Mouse (Mus musculus): ENCODE results near the gene Tti1. TPM values are rescaled to one million over a fixed set of nuclear protein-coding genes. Genes with fewer than 3 reads are reported as not detected.
"Not testable (repeated sequence)": the region's sequence is repeated elsewhere in the genome, so short reads cannot be mapped to it uniquely, and the experiment has no call there.

Tti1 gene
- polyA plus RNA-seq, 1 experiment from 2014 or later, result 8.1 TPM

DNA sequence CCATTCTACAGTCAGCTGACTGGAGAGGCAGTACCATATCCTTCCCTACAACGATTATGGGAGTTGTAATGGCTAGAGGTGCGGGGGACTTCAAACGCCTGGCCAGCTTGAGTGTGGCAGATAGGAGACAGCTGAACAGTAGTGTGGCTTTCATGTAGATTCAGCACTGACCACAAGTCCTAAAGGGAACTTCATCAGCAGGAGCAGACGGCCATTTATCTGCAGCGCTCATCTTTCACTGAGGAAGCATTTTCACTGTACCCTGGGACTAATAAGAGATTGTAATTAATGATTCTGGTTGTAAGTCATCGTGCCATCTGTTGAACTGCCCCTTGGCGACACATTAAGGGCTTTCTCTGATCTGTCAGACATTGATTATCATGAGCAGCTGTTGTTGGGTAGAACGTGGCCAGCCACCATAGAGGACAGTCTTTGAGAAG lies 31.5 kb upstream of the Tti1 start:
- Histone ChIP-seq H3K4me1 (ENCODE audit: insufficient read depth, low read depth, low read length) (no peaks in the 10 kb centered on the region), H3K9me3 (ENCODE audit: low read length) (no peaks in the 10 kb centered on the region), H3K27me3 (replicated peaks; ENCODE audit: insufficient read depth, low read length) (no peaks in the 10 kb centered on the region), H3K27ac (ENCODE audit: low read length) (no peak overlapping the region), H3K36me3 (ENCODE audit: insufficient read depth, low read length) (peaks cover 7% of the 10 kb centered on the region), H3K4me3 (ENCODE audit: low read depth, low read length) (no peak overlapping the region), H3K4me2 (replicated peaks; ENCODE audit: low read depth, low read length) (no peak overlapping the region), H3K9ac (replicated peaks; ENCODE audit: low read depth) (no peak overlapping the region)
- 59% methylated on average over 8 of the region's 8 CpGs for WGBS
- TF ChIP-seq EP300 (IDR thresholded peaks at IDR 0.05) (no peak), CTCF (IDR thresholded peaks at IDR 0.05) (no peak)
- no peak for ATAC-seq
- no peak for DNase-seq (ENCODE audit: low spot score)

DNA sequence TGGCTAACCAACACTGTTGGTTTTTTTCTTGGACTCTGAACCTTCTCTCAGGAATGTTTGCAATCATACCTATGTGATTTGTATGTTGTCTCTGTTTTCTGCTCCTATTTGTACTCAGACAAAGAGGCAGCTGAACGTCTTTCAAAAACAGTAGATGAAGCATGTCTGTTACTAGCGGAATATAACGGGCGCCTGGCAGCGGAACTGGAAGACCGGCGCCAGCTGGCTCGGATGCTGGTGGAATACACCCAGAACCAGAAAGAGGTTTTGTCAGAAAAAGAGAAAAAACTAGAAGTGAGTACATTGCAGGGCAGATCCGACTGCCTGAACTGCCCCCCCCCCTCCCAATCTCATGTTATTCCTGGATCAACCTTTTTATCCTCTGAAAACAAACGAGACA lies 30.3 kb upstream of the Tti1 start:
- DNase-seq (ENCODE audit: low spot score) (peak; percentile 61), ATAC-seq (peak; percentile 33)
- Histone ChIP-seq H3K9me3 (ENCODE audit: low read length) (no peaks in the 10 kb centered on the region), H3K4me3 (ENCODE audit: low read depth, low read length) (no peak overlapping the region), H3K4me2 (replicated peaks; ENCODE audit: low read depth, low read length) (no peak overlapping the region), H3K27me3 (replicated peaks; ENCODE audit: insufficient read depth, low read length) (no peaks in the 10 kb centered on the region), H3K4me1 (ENCODE audit: insufficient read depth, low read depth, low read length) (no peaks in the 10 kb centered on the region), H3K9ac (replicated peaks; ENCODE audit: low read depth) (no peak overlapping the region), H3K27ac (ENCODE audit: low read length) (no peak overlapping the region), H3K36me3 (ENCODE audit: insufficient read depth, low read length) (peaks cover 7% of the 10 kb centered on the region)
- 71% methylated on average over 10 of the region's 10 CpGs for WGBS
- TF ChIP-seq CTCF (IDR thresholded peaks at IDR 0.05) (no peak), EP300 (IDR thresholded peaks at IDR 0.05) (no peak)

DNA sequence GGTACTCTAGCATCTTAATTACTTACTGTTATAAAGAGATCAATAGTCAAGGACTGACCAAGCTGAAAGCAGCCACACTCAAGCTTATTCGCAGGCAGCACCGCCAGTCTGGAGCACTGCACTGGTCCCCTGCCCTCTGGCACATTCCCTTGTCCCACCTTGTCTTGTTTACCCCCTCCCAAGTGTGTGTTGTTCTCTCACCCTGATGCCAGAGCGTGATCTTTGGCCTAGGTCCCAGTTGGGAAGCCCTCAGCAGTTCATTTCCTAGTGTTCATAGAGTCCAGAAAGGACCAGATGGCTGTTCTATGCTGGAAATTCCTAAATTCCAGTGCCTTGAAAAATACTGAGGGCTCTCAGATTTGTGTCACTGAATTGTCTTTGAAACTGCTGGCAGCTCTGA lies 28.8 kb upstream of the Tti1 start:
- WGBS, result 62% methylated on average over 3 of the region's 3 CpGs
- ATAC-seq (no peak; the same call in 1 of the 2 replicates), DNase-seq (ENCODE audit: low spot score) (no peak)
- Histone ChIP-seq H3K4me1 (ENCODE audit: insufficient read depth, low read depth, low read length) (no peaks in the 10 kb centered on the region), H3K9ac (replicated peaks; ENCODE audit: low read depth) (no peak overlapping the region), H3K27ac (ENCODE audit: low read length) (no peak overlapping the region), H3K36me3 (ENCODE audit: insufficient read depth, low read length) (peaks cover 7% of the 10 kb centered on the region), H3K4me2 (replicated peaks; ENCODE audit: low read depth, low read length) (no peak overlapping the region), H3K4me3 (ENCODE audit: low read depth, low read length) (no peak overlapping the region), H3K27me3 (replicated peaks; ENCODE audit: insufficient read depth, low read length) (no peaks in the 10 kb centered on the region), H3K9me3 (ENCODE audit: low read length) (no peaks in the 10 kb centered on the region)
- no peak for TF ChIP-seq EP300 (IDR thresholded peaks at IDR 0.05)
- TF ChIP-seq CTCF (IDR thresholded peaks at IDR 0.05), result no peak

DNA sequence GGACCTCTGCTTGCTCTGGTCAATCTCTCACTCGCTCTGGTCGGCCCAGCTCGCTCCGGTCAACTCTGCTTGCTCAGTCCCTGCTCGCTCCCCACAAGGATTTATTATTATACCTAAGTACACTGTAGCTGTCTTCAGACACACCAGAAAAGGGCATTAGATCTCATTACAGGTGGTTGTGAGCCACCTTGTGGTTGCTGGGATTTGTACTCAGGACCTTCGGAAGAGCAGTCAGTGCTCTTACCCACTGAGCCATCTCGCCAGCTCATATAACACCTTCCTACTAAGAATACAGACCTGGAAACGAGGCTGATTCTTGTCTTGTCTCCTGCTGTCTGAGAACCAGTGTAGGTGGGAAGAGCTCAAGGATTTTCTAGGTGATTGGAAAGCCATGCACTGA lies 27.1 kb upstream of the Tti1 start:
- DNase-seq (ENCODE audit: low spot score); H3K27ac ChIP-seq (ENCODE audit: low read length); H3K36me3 ChIP-seq (ENCODE audit: insufficient read depth, low read length); ATAC-seq; H3K4me3 ChIP-seq (ENCODE audit: low read depth, low read length); H3K9ac ChIP-seq (replicated peaks; ENCODE audit: low read depth); H3K4me1 ChIP-seq (ENCODE audit: insufficient read depth, low read depth, low read length); H3K4me2 ChIP-seq (replicated peaks; ENCODE audit: low read depth, low read length); H3K27me3 ChIP-seq (replicated peaks; ENCODE audit: insufficient read depth, low read length); H3K9me3 ChIP-seq (ENCODE audit: low read length): not testable (repeated sequence)
- TF ChIP-seq CTCF (IDR thresholded peaks at IDR 0.05), result peak; percentile 19; the same call in 1 of the 2 replicates
- WGBS, result 91% methylated on average over 8 of the region's 8 CpGs

DNA sequence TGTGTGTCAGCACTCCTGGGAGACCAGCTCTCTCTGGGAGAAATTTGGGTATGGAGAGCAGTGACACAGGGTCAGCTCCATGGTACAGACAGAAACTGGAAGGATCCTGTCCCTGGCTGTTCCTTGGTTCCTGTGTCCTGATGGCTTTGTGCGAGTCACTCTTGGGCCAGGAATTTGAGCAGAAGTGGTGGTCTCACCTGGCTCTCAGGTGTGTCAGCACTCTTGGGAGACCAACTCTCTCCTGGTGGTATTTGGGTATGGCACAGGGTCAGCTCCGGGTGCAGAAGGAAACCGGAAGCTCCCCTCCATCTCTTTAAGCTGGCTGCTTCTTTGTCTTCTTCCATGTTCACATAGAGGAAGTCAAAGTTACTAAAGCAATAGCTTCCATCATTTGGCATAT lies 26.4 kb upstream of the Tti1 start:
- Histone ChIP-seq H3K9me3 (ENCODE audit: low read length) (no peaks in the 10 kb centered on the region), H3K27me3 (replicated peaks; ENCODE audit: insufficient read depth, low read length) (no peaks in the 10 kb centered on the region), H3K27ac (ENCODE audit: low read length) (no peak overlapping the region), H3K9ac (replicated peaks; ENCODE audit: low read depth) (no peak overlapping the region), H3K4me1 (ENCODE audit: insufficient read depth, low read depth, low read length) (no peaks in the 10 kb centered on the region), H3K36me3 (ENCODE audit: insufficient read depth, low read length) (peaks cover 6% of the 10 kb centered on the region), H3K4me3 (ENCODE audit: low read depth, low read length) (no peak overlapping the region), H3K4me2 (replicated peaks; ENCODE audit: low read depth, low read length) (no peak overlapping the region)
- no peak for ATAC-seq
- 91% methylated on average over 3 of the region's 3 CpGs for WGBS
- TF ChIP-seq CTCF (IDR thresholded peaks at IDR 0.05) (no peak), EP300 (IDR thresholded peaks at IDR 0.05) (no peak)
- no peak for DNase-seq (ENCODE audit: low spot score)

DNA sequence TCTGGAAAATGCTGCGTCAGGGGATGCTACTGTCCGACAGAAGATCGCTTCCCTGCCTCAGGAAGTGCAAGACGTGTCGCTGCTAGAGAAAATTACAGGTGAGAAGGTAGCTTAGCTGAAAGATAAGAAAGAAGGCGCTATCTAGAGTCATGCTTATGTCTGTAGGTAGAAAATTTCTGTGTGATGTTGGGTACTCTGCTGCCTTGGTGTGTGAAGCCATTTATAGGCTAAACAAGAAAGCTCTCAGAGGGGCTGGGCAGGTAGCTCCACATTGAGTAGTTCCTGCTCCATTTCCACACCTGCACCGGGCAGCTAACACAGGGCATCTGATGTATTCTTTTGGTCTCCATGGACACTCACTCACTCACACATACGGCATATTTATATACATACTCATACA lies 21.9 kb upstream of the Tti1 start:
- no peak for TF ChIP-seq CTCF (IDR thresholded peaks at IDR 0.05)
- no peak for TF ChIP-seq EP300 (IDR thresholded peaks at IDR 0.05)
- Histone ChIP-seq H3K9ac (replicated peaks; ENCODE audit: low read depth) (no peak overlapping the region), H3K4me3 (ENCODE audit: low read depth, low read length) (no peak overlapping the region), H3K4me1 (ENCODE audit: insufficient read depth, low read depth, low read length) (no peaks in the 10 kb centered on the region), H3K36me3 (ENCODE audit: insufficient read depth, low read length) (peaks cover 11% of the 10 kb centered on the region; the same call in 1 of the 2 replicates), H3K9me3 (ENCODE audit: low read length) (no peaks in the 10 kb centered on the region), H3K27ac (ENCODE audit: low read length) (no peak overlapping the region), H3K27me3 (replicated peaks; ENCODE audit: insufficient read depth, low read length) (no peaks in the 10 kb centered on the region), H3K4me2 (replicated peaks; ENCODE audit: low read depth, low read length) (no peak overlapping the region)
- 95% methylated on average over 8 of the region's 8 CpGs for WGBS
- ATAC-seq (no peak), DNase-seq (ENCODE audit: low spot score) (no peak)

DNA sequence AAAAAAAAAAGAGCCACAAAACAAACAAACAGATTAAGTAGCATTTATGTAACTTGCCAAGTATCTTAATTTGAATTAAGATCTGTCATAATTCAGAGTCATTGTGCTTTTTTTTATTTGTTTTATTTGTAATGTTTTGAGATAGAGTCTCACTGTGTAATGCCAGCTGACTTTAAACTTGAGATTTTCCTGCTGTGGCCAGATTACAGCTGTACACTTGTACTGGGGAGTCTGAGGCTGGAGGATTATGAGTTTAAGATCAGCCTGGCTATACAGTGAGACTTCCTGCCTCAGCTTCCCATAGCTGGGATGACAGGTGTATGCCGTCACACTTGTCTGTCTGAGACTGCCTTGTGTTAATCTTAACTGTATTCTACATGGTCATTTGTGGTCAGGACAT lies 20.5 kb upstream of the Tti1 start:
- Histone ChIP-seq H3K4me3 (ENCODE audit: low read depth, low read length) (no peak overlapping the region), H3K36me3 (ENCODE audit: insufficient read depth, low read length) (peaks cover 25% of the 10 kb centered on the region; the same call in 1 of the 2 replicates), H3K4me2 (replicated peaks; ENCODE audit: low read depth, low read length) (no peak overlapping the region), H3K4me1 (ENCODE audit: insufficient read depth, low read depth, low read length) (no peaks in the 10 kb centered on the region), H3K9ac (replicated peaks; ENCODE audit: low read depth) (no peak overlapping the region), H3K9me3 (ENCODE audit: low read length) (no peaks in the 10 kb centered on the region), H3K27ac (ENCODE audit: low read length) (no peak overlapping the region), H3K27me3 (replicated peaks; ENCODE audit: insufficient read depth, low read length) (no peaks in the 10 kb centered on the region)
- 94% methylated on average over 1 of the region's 1 CpGs for WGBS
- TF ChIP-seq CTCF (IDR thresholded peaks at IDR 0.05), result no peak
- no peak for TF ChIP-seq EP300 (IDR thresholded peaks at IDR 0.05)
- no peak for DNase-seq (ENCODE audit: low spot score)
- ATAC-seq, result no peak

Data from lung, postnatal 0 days (tissue).